Mouse (Mus musculus): Measurements from ENCODE around the gene Scn1a. TPM values are rescaled to one million over a fixed set of nuclear protein-coding genes. Genes with fewer than 3 reads are reported as not detected.

The Scn1a gene
- polyA plus RNA-seq, 1 experiment from 2014 or later: 0.25 TPM

DNA sequence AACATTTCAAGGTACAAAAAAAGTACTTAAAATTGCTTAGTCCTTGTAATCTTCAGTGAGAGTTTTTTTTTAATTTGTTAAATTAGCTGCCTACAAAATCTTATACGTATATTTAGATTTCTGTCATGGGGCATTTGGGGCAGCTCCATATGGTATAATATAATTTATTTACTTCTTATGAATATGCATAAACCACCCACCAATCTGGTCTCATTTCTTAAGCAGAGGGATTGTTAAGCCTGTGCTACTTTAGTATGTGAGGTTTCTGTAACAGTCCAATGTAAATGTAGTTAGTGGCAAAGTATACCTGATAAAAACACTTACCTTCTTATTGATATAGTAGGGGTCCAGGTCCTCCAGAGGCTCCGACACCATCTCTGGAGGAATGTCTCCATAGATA is 90.0 kb downstream of the Scn1a start:
- no peak for DNase-seq
- TF ChIP-seq CTCF (IDR thresholded peaks at IDR 0.05; ENCODE audit: low read depth): no peak
- ATAC-seq (ENCODE audit: insufficient read depth): no peak
- H3K4me1 ChIP-seq (ENCODE audit: insufficient read depth): no peaks in the 10 kb centered on the region
- 80% methylated on average over 2 of the region's 2 CpGs for WGBS
- H3K27ac ChIP-seq (ENCODE audit: low read depth): no peak overlapping the region
- no peaks in the 10 kb centered on the region for H3K36me3 ChIP-seq (ENCODE audit: insufficient read depth)
- H3K27me3 ChIP-seq (ENCODE audit: insufficient read depth, low read length): no peaks in the 10 kb centered on the region
- H3K9me3 ChIP-seq (ENCODE audit: low read depth, low read length): no peaks in the 10 kb centered on the region
- H3K4me2 ChIP-seq: no peak overlapping the region
- no peak overlapping the region for H3K4me3 ChIP-seq (ENCODE audit: low read depth, low read length)
- H3K9ac ChIP-seq: no peak overlapping the region

- Histone ChIP-seq H3K4me3 (ENCODE audit: low read depth, low read length) (no peak overlapping the region), H3K27me3 (ENCODE audit: insufficient read depth, low read length) (no peaks in the 10 kb centered on the region), H3K9ac (no peak overlapping the region), H3K4me1 (ENCODE audit: insufficient read depth) (no peaks in the 10 kb centered on the region), H3K9me3 (ENCODE audit: low read depth, low read length) (no peaks in the 10 kb centered on the region), H3K36me3 (ENCODE audit: insufficient read depth) (no peaks in the 10 kb centered on the region), H3K4me2 (no peak overlapping the region), H3K27ac (ENCODE audit: low read depth) (no peak overlapping the region)
- no peak for DNase-seq
- ATAC-seq (ENCODE audit: insufficient read depth): no peak
- 98% methylated on average over 1 of the region's 1 CpGs for WGBS
- TF ChIP-seq CTCF (IDR thresholded peaks at IDR 0.05; ENCODE audit: low read depth): no peak
Measured at GRCm38 (mm10) chr2:66346622-66347021, 94.0 kb downstream of the Scn1a start.

DNA sequence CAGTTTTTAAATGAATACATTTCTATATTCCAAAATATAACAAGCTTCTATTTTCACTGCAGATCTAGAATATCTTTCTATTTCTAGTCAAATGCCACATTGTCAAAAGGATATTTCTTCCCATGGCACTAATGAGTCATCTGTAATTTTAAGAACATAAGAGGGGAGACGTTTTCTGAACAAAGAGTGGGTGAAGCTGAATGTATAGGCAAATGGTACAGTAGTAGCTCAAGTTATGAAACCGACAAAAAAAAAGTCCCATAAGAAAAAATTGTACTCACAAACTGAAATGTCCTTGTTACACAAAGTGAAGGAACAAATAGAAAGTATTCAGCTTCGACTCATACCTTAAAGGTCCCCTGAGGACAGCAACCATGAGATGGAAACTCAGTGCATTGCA is 94.5 kb downstream of the Scn1a start:
- no peak overlapping the region for H3K4me2 ChIP-seq
- no peaks in the 10 kb centered on the region for H3K27me3 ChIP-seq (ENCODE audit: insufficient read depth, low read length)
- H3K9me3 ChIP-seq (ENCODE audit: low read depth, low read length): no peaks in the 10 kb centered on the region
- ATAC-seq (ENCODE audit: insufficient read depth): no peak
- no peak for DNase-seq
- H3K9ac ChIP-seq: no peak overlapping the region
- no peak for TF ChIP-seq CTCF (IDR thresholded peaks at IDR 0.05; ENCODE audit: low read depth)
- H3K4me3 ChIP-seq (ENCODE audit: low read depth, low read length): no peak overlapping the region
- 67% methylated on average over 3 of the region's 3 CpGs for WGBS
- no peaks in the 10 kb centered on the region for H3K4me1 ChIP-seq (ENCODE audit: insufficient read depth)
- no peaks in the 10 kb centered on the region for H3K36me3 ChIP-seq (ENCODE audit: insufficient read depth)
- H3K27ac ChIP-seq (ENCODE audit: low read depth): no peak overlapping the region

- Histone ChIP-seq H3K9me3 (ENCODE audit: low read depth, low read length) (no peaks in the 10 kb centered on the region), H3K4me2 (no peak overlapping the region), H3K27ac (ENCODE audit: low read depth) (no peak overlapping the region), H3K4me1 (ENCODE audit: insufficient read depth) (no peaks in the 10 kb centered on the region), H3K27me3 (ENCODE audit: insufficient read depth, low read length) (no peaks in the 10 kb centered on the region), H3K36me3 (ENCODE audit: insufficient read depth) (no peaks in the 10 kb centered on the region), H3K9ac (no peak overlapping the region), H3K4me3 (ENCODE audit: low read depth, low read length) (no peak overlapping the region)
- DNase-seq: peak; percentile 5
- ATAC-seq (ENCODE audit: insufficient read depth): no peak
- TF ChIP-seq CTCF (IDR thresholded peaks at IDR 0.05; ENCODE audit: low read depth): no peak
- WGBS: 61% methylated on average over 5 of the region's 5 CpGs
Measured at GRCm38 (mm10) chr2:66337406-66337805, 103.2 kb downstream of the Scn1a start.

GRCm38 (mm10) chr2:66336396-66336795 is 104.2 kb downstream of the Scn1a start:
- Histone ChIP-seq H3K4me2 (no peak overlapping the region), H3K4me1 (ENCODE audit: insufficient read depth) (no peaks in the 10 kb centered on the region), H3K27me3 (ENCODE audit: insufficient read depth, low read length) (no peaks in the 10 kb centered on the region), H3K9me3 (ENCODE audit: low read depth, low read length) (no peaks in the 10 kb centered on the region), H3K9ac (no peak overlapping the region), H3K27ac (ENCODE audit: low read depth) (no peak overlapping the region), H3K36me3 (ENCODE audit: insufficient read depth) (no peaks in the 10 kb centered on the region), H3K4me3 (ENCODE audit: low read depth, low read length) (no peak overlapping the region)
- TF ChIP-seq CTCF (IDR thresholded peaks at IDR 0.05; ENCODE audit: low read depth): peak; percentile 35
- no peak for ATAC-seq (ENCODE audit: insufficient read depth)
- 75% methylated on average over 6 of the region's 6 CpGs for WGBS
- DNase-seq: peak; percentile 42

- Histone ChIP-seq H3K4me1 (ENCODE audit: insufficient read depth) (no peaks in the 10 kb centered on the region), H3K27me3 (ENCODE audit: insufficient read depth, low read length) (no peaks in the 10 kb centered on the region), H3K4me3 (ENCODE audit: low read depth, low read length) (no peak overlapping the region), H3K9me3 (ENCODE audit: low read depth, low read length) (no peaks in the 10 kb centered on the region), H3K27ac (ENCODE audit: low read depth) (no peak overlapping the region), H3K36me3 (ENCODE audit: insufficient read depth) (no peaks in the 10 kb centered on the region), H3K9ac (no peak overlapping the region), H3K4me2 (no peak overlapping the region)
- ATAC-seq (ENCODE audit: insufficient read depth) (peak; percentile 87), DNase-seq (peak; percentile 76)
- WGBS: 26% methylated on average over 3 of the region's 3 CpGs
- TF ChIP-seq CTCF (IDR thresholded peaks at IDR 0.05; ENCODE audit: low read depth): no peak
Measured at GRCm38 (mm10) chr2:66272551-66272950, 168.1 kb downstream of the Scn1a start.

DNA sequence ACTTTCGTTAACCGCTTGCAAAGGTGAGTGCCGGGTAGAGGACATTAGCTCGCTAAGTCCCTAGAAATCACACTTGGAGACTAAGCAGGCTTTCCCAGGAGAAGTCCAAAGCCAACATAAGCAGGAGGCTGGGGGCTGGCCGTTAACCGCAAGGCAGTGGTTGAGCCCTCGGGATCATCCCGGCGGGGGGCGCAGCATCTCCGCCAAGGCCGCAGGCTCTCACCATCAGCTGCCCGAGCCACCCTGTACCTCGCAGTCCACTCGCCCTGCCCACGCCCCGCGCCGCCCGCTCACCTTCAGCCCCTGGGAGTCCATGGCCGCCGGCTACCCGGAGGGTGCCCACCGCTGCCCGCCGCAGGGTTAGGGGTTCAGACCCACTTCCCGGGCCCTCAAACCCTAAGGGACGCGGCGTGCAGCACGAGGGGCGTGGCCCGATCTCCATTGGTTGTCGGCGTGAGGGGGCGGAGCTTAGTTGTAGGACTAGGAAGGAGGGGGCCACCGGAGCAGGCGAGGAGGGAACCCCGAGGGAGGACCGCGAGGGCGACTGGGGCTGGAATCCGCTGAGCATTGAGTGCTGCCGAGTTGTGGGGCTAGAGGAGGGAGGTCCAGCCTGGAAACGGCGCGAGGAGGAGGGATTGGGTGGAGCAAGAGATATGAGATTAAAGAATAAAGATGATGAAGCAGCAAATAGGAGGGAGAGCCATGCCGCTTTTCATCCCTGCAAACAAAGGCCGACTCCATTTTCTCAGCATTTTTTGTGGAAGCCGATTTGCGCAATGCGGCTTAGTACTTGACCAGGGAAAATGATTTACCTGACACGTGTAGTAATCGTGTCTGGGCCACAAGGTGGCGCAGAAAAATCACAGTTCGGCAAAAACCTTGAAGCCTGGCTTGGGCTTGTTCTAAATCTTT is 184.2 kb downstream of the Scn1a start, which contains the start of gene Ttc21b:
Ttc21b (minus strand) TSS at position 398 of the 912 bp plus-strand sequence.
- H3K4me3 ChIP-seq (ENCODE audit: low read depth, low read length): peak within 1 kb of the TSS; percentile 72
- under 1% methylated on average over 56 of the region's 56 CpGs for WGBS
- TF ChIP-seq CTCF (IDR thresholded peaks at IDR 0.05; ENCODE audit: low read depth): peak; percentile 78
- no peaks in the 10 kb centered on the region for H3K36me3 ChIP-seq (ENCODE audit: insufficient read depth)
- H3K27me3 ChIP-seq (ENCODE audit: insufficient read depth, low read length): no peaks in the 10 kb centered on the region
- DNase-seq: peak; percentile 98
- ATAC-seq (ENCODE audit: insufficient read depth): peak; percentile 100
- H3K9ac ChIP-seq: peak within 1 kb of the TSS; percentile 70
- H3K27ac ChIP-seq (ENCODE audit: low read depth): peak within 1 kb of the TSS; percentile 82
- no peaks in the 10 kb centered on the region for H3K4me1 ChIP-seq (ENCODE audit: insufficient read depth)
- H3K9me3 ChIP-seq (ENCODE audit: low read depth, low read length): no peaks in the 10 kb centered on the region
- peak within 1 kb of the TSS; percentile 67 for H3K4me2 ChIP-seq

Measured in lung, embryonic 14.5 days (tissue).